Mouse (Mus musculus): Measurements from ENCODE around the gene Olfr1417. TPM values are rescaled to one million over a fixed set of nuclear protein-coding genes. Genes with fewer than 3 reads are reported as not detected.

The Olfr1417 gene
- polyA plus RNA-seq, 1 experiment from 2014 or later: not detected

Other genes with a start within 250 kb of the Olfr1417 start
- gene Ms4a6d, start 234.4 kb downstream of the Olfr1417 start, polyA plus RNA-seq (2016; fragmentation: Nextera tagmentation; extraction: Ambion mirVana): 1.4 and 2.5 TPM in 2 replicates
- not detected in 2 replicates for gene Ms4a2, start 215.5 kb downstream of the Olfr1417 start, polyA plus RNA-seq (2016; fragmentation: Nextera tagmentation; extraction: Ambion mirVana)
- gene Ms4a3, start 198.4 kb downstream of the Olfr1417 start, polyA plus RNA-seq (2016; fragmentation: Nextera tagmentation; extraction: Ambion mirVana): not detected in 2 replicates
- gene Oosp2, start 178.7 kb downstream of the Olfr1417 start, polyA plus RNA-seq (2016; fragmentation: Nextera tagmentation; extraction: Ambion mirVana): not detected in 2 replicates
- not detected in 2 replicates for gene Oosp1, start 148.1 kb downstream of the Olfr1417 start, polyA plus RNA-seq (2016; fragmentation: Nextera tagmentation; extraction: Ambion mirVana)
- gene Oosp3, start 142.2 kb downstream of the Olfr1417 start, polyA plus RNA-seq (2016; fragmentation: Nextera tagmentation; extraction: Ambion mirVana): not detected in 2 replicates
- not detected in 2 replicates for gene Gif, start 91.7 kb downstream of the Olfr1417 start, polyA plus RNA-seq (2016; fragmentation: Nextera tagmentation; extraction: Ambion mirVana)
- gene Mrpl16, start 68.8 kb downstream of the Olfr1417 start, polyA plus RNA-seq (2016; fragmentation: Nextera tagmentation; extraction: Ambion mirVana): 56.0 and 57.6 TPM in 2 replicates
- 13.7 and 16.0 TPM in 2 replicates for gene Stx3, start 19.8 kb downstream of the Olfr1417 start, polyA plus RNA-seq (2016; fragmentation: Nextera tagmentation; extraction: Ambion mirVana)
- not detected in 2 replicates for gene Olfr1418, start 21.8 kb upstream of the Olfr1417 start, polyA plus RNA-seq (2016; fragmentation: Nextera tagmentation; extraction: Ambion mirVana)
- not detected in 2 replicates for gene Olfr1419, start 35.9 kb upstream of the Olfr1417 start, polyA plus RNA-seq (2016; fragmentation: Nextera tagmentation; extraction: Ambion mirVana)
- not detected in 2 replicates for gene Olfr1420, start 47.3 kb upstream of the Olfr1417 start, polyA plus RNA-seq (2016; fragmentation: Nextera tagmentation; extraction: Ambion mirVana)
- 23.5 and 24.3 TPM in 2 replicates for gene Patl1, start 73.2 kb upstream of the Olfr1417 start, polyA plus RNA-seq (2016; fragmentation: Nextera tagmentation; extraction: Ambion mirVana)
- gene Osbp, start 126.7 kb upstream of the Olfr1417 start, polyA plus RNA-seq (2016; fragmentation: Nextera tagmentation; extraction: Ambion mirVana): 2.7 and 2.9 TPM in 2 replicates
- gene Olfr1423, start 202.1 kb upstream of the Olfr1417 start, polyA plus RNA-seq (2016; fragmentation: Nextera tagmentation; extraction: Ambion mirVana): 0.02 TPM in 1 of 2 replicates, not detected in the other
- gene Olfr1424, start 223.5 kb upstream of the Olfr1417 start, polyA plus RNA-seq (2016; fragmentation: Nextera tagmentation; extraction: Ambion mirVana): not detected in 2 replicates
- gene Olfr1425, start 238.5 kb upstream of the Olfr1417 start, polyA plus RNA-seq (2016; fragmentation: Nextera tagmentation; extraction: Ambion mirVana): not detected in 2 replicates